Mouse (Mus musculus) embryonic facial prominence, embryonic 14.5 days (tissue): Measurements from ENCODE around the gene Omt2b. TPM values are rescaled to one million over a fixed set of nuclear protein-coding genes. Genes with fewer than 3 reads are reported as not detected.
A peak's percentile ranks its signal among the peaks of the same experiment; 100 is the strongest.
"Not testable (repeated sequence)": the region's sequence is repeated elsewhere in the genome, so short reads cannot be mapped to it uniquely, and the experiment has no call there.

Experiments
- ATAC-seq: fragments of 200-750 bp; cut with Nextera tagmentation; 2 replicates; pipeline ENCODE4 v1.8.0; 2017; ENCODE audit warnings: low read depth, moderate number of reproducible peaks, moderate TSS enrichment
- DNase-seq: peaks from one replicate; pipeline ENCODE4 v3.0.0-alpha.2; 2015; ENCODE audit warnings: low spot score
- H3K27ac ChIP-seq: fragments of 300-500 bp; sonication (generic); replicated peaks from 2 replicates; pipeline ENCODE4 v1.5.1; 2014; ENCODE audit warnings: low read depth, mild to moderate bottlenecking, low read length, moderate library complexity
- H3K27me3 ChIP-seq: fragments of 300-500 bp; sonication (generic); replicated peaks from 2 replicates; pipeline ENCODE4 v1.6.1; 2014; ENCODE audit warnings: low read length; ENCODE audit not compliant: control insufficient read depth, insufficient read depth
- H3K36me3 ChIP-seq: fragments of 300-500 bp; sonication (generic); 2 replicates; pipeline ENCODE4 v1.6.1; 2014; ENCODE audit warnings: low read length, mixed read lengths; ENCODE audit not compliant: control insufficient read depth, insufficient read depth
- H3K4me1 ChIP-seq: fragments of 300-500 bp; sonication (generic); 2 replicates; pipeline ENCODE4 v1.6.1; 2014; ENCODE audit warnings: antibody characterized with exemption, low read length; ENCODE audit not compliant: control insufficient read depth, insufficient read depth
- H3K4me2 ChIP-seq: fragments of 300-500 bp; sonication (generic); 2 replicates; pipeline ENCODE4 v1.6.1; 2014; ENCODE audit warnings: low read depth, mild to moderate bottlenecking, low read length, moderate library complexity, mixed read lengths
- H3K4me3 ChIP-seq: fragments of 300-500 bp; sonication (generic); 2 replicates; pipeline ENCODE4 v1.5.1; 2014; ENCODE audit warnings: low read depth, mild to moderate bottlenecking, low read length
- H3K9ac ChIP-seq: fragments of 300-500 bp; sonication (generic); 2 replicates; pipeline ENCODE4 v1.6.1; 2014; ENCODE audit warnings: low read depth, mild to moderate bottlenecking, low read length, moderate library complexity, mixed read lengths
- H3K9me3 ChIP-seq: fragments of 300-500 bp; sonication (generic); 2 replicates; pipeline ENCODE4 v1.6.1; 2016; ENCODE audit warnings: low read length; ENCODE audit not compliant: control insufficient read depth
- WGBS: fragments of 180-500 bp; shearing (Covaris S2); extraction: QIAGEN DNeasy Blood & Tissue Kit; methylation state at CpG from one replicate; pipeline ENCODE4 v1.1.7; 2014; 5-methylcytosine and 5-hydroxymethylcytosine counted together
- polyA plus RNA-seq: library from polyadenylated mRNA; unstranded; fragments of >200 nt; fragmentation: Nextera tagmentation; extraction: Ambion mirVana; gene quantifications from 2 replicates; pipeline ENCODE4 v1.2.1, GENCODE M21; 2014

Gene Omt2b
- polyA plus RNA-seq, 1 experiment from 2014 or later: not detected

- ATAC-seq (peak; percentile 50; the same call in 1 of the 2 replicates), DNase-seq (no peak)
- Histone ChIP-seq H3K9ac (no peak overlapping the region), H3K27ac (no peak overlapping the region), H3K27me3 (no peaks in the 10 kb centered on the region), H3K4me1 (no peaks in the 10 kb centered on the region), H3K9me3 (no peaks in the 10 kb centered on the region), H3K36me3 (no peaks in the 10 kb centered on the region), H3K4me2 (no peak overlapping the region), H3K4me3 (no peak overlapping the region)
- WGBS: 61% methylated on average over 3 of the region's 3 CpGs
Observed at GRCm38 (mm10) chr9:78347004-78347403, 19.6 kb downstream of the Omt2b start.

- H3K9ac ChIP-seq, H3K36me3 ChIP-seq, H3K27me3 ChIP-seq, H3K4me1 ChIP-seq, H3K4me2 ChIP-seq, H3K4me3 ChIP-seq, H3K9me3 ChIP-seq, H3K27ac ChIP-seq, DNase-seq, ATAC-seq: not testable (repeated sequence)
- 64% methylated on average over 6 of the region's 6 CpGs for WGBS
Observed at GRCm38 (mm10) chr9:78348206-78349004, 21.0 kb downstream of the Omt2b start.

- 83% methylated on average over 3 of the region's 3 CpGs for WGBS
- not testable (repeated sequence) for H3K4me2 ChIP-seq, H3K27ac ChIP-seq, H3K27me3 ChIP-seq, H3K9me3 ChIP-seq, H3K4me1 ChIP-seq, ATAC-seq, DNase-seq, H3K36me3 ChIP-seq, H3K4me3 ChIP-seq, H3K9ac ChIP-seq
Observed at GRCm38 (mm10) chr9:78349141-78349540, 21.8 kb downstream of the Omt2b start.

GRCm38 (mm10) chr9:78350007-78350406, 22.6 kb downstream of the Omt2b start:
- ATAC-seq, H3K4me1 ChIP-seq, DNase-seq, H3K9ac ChIP-seq, H3K27me3 ChIP-seq, H3K4me2 ChIP-seq, H3K36me3 ChIP-seq, H3K27ac ChIP-seq, H3K4me3 ChIP-seq, H3K9me3 ChIP-seq: not testable (repeated sequence)

GRCm38 (mm10) chr9:78351504-78352220, 24.3 kb downstream of the Omt2b start:
- no peak overlapping the region for H3K4me3 ChIP-seq
- no peaks in the 10 kb centered on the region for H3K4me1 ChIP-seq
- DNase-seq: no peak
- no peak overlapping the region for H3K9ac ChIP-seq
- H3K27me3 ChIP-seq: no peaks in the 10 kb centered on the region
- ATAC-seq: no peak
- H3K4me2 ChIP-seq: no peak overlapping the region
- no peak overlapping the region for H3K27ac ChIP-seq
- 83% methylated on average over 6 of the region's 6 CpGs for WGBS
- H3K36me3 ChIP-seq: no peaks in the 10 kb centered on the region
- no peaks in the 10 kb centered on the region for H3K9me3 ChIP-seq

GRCm38 (mm10) chr9:78354665-78355578, 27.5 kb downstream of the Omt2b start:
- H3K4me2 ChIP-seq: no peak overlapping the region
- H3K27ac ChIP-seq: no peak overlapping the region
- H3K4me1 ChIP-seq: no peaks in the 10 kb centered on the region
- H3K9me3 ChIP-seq: no peaks in the 10 kb centered on the region
- H3K9ac ChIP-seq: no peak overlapping the region
- no peaks in the 10 kb centered on the region for H3K36me3 ChIP-seq
- H3K27me3 ChIP-seq: no peaks in the 10 kb centered on the region
- ATAC-seq: no peak
- 77% methylated on average over 11 of the region's 11 CpGs for WGBS
- no peak for DNase-seq
- no peak overlapping the region for H3K4me3 ChIP-seq

- WGBS: 93% methylated on average over 8 of the region's 8 CpGs
- no peaks in the 10 kb centered on the region for H3K4me1 ChIP-seq
Observed at GRCm38 (mm10) chr9:78355611-78356010, 28.2 kb downstream of the Omt2b start, which contains the start of gene Gsta2. Gsta2 (minus strand) TSS chr9:78355788.

GRCm38 (mm10) chr9:78358053-78358452, 30.7 kb downstream of the Omt2b start:
- no peak overlapping the region for H3K27ac ChIP-seq
- no peaks in the 10 kb centered on the region for H3K4me1 ChIP-seq
- no peak overlapping the region for H3K4me2 ChIP-seq
- H3K36me3 ChIP-seq: no peaks in the 10 kb centered on the region
- no peak overlapping the region for H3K4me3 ChIP-seq
- peak; percentile 80 for DNase-seq
- WGBS: 15% methylated on average over 9 of the region's 9 CpGs
- peak; percentile 47; the same call in 1 of the 2 replicates for ATAC-seq
- no peaks in the 10 kb centered on the region for H3K9me3 ChIP-seq
- no peak overlapping the region for H3K9ac ChIP-seq
- no peaks in the 10 kb centered on the region for H3K27me3 ChIP-seq

More at GRCm38 (mm10) chr9:78355611-78356010, 28.2 kb downstream of the Omt2b start, which contains the start of gene Gsta2:
- ATAC-seq (no peak), DNase-seq (no peak)
- Histone ChIP-seq H3K9ac (no peak within 1 kb of the TSS), H3K4me2 (no peak within 1 kb of the TSS), H3K36me3 (no peaks in the 10 kb centered on the region), H3K9me3 (no peaks in the 10 kb centered on the region), H3K27ac (no peak within 1 kb of the TSS), H3K27me3 (no peaks in the 10 kb centered on the region), H3K4me3 (no peak within 1 kb of the TSS)
